17 mouse cellular contexts compared by ENCODE assay signal in genomic region chr6:128232216-128232615, GRCm38 (mm10).
"Had no signal": no experiment of that assay in that cellular context is flagged by ENCODE, and none has a peak within 500 bp of the region (broad histone marks: within the 10 kb centered on the region; RNA-seq: fewer than 3 reads in every experiment).

No protein-coding gene starts in this region.

- H3K9me3 ChIP-seq: limb, embryonic 12.5 days; limb, embryonic 15.5 days; midbrain, embryonic 13.5 days; stomach, embryonic 15.5 days had no signal

- H3K27me3 ChIP-seq: limb, embryonic 12.5 days; limb, embryonic 15.5 days; midbrain, embryonic 13.5 days; stomach, embryonic 15.5 days had no signal

- ATAC-seq: liver, postnatal 0 days; midbrain, embryonic 13.5 days; midbrain, embryonic 16.5 days had no signal

- DNase-seq: kidney, adult 9 months; kidney, postnatal 14 days; kidney, postnatal 4 days; lung, postnatal 10 days; lung, postnatal 36 days; right cerebral cortex, postnatal 25 days; spleen, adult 18-20 months; thymus, postnatal 36 days had no signal

- H3K4me3 ChIP-seq: limb, embryonic 12.5 days; limb, embryonic 15.5 days; midbrain, embryonic 13.5 days; stomach, embryonic 15.5 days had no signal

- H3K4me2 ChIP-seq: limb, embryonic 12.5 days; limb, embryonic 15.5 days; liver, embryonic 11.5 days; lung, embryonic 14.5 days; midbrain, embryonic 13.5 days; stomach, embryonic 15.5 days had no signal

- H3K9ac ChIP-seq: limb, embryonic 12.5 days; limb, embryonic 15.5 days; liver, embryonic 14.5 days; liver, postnatal 0 days; lung, embryonic 14.5 days; midbrain, embryonic 13.5 days; stomach, embryonic 15.5 days had no signal

- H3K36me3 ChIP-seq: limb, embryonic 12.5 days; limb, embryonic 15.5 days; midbrain, embryonic 13.5 days; stomach, embryonic 15.5 days had no signal

- H3K27ac ChIP-seq: limb, embryonic 12.5 days; limb, embryonic 15.5 days; liver, embryonic 14.5 days; midbrain, embryonic 13.5 days; stomach, embryonic 15.5 days had no signal

- H3K4me1 ChIP-seq: limb, embryonic 15.5 days; midbrain, embryonic 13.5 days; stomach, embryonic 15.5 days had no signal
